Mouse (Mus musculus) right cerebral cortex, postnatal 25 days (tissue): Measurements from ENCODE around the gene Akap3.

Source experiments
- DNase-seq: peaks from one replicate; pipeline ENCODE4 v3.0.0; 2022

Akap3 gene

GRCm38 (mm10) chr6:126852881-126853280 is at the start of gene Akap3:
Gene Akap3 (plus strand): TSS chr6:126853098.
- no peak for DNase-seq

GRCm38 (mm10) chr6:126806783-126807182 is 46.1 kb upstream of the Akap3 start:
- DNase-seq: no peak

GRCm38 (mm10) chr6:126808134-126808533 is 44.8 kb upstream of the Akap3 start:
- peak; percentile 34 for DNase-seq

- DNase-seq: no peak
These were observed 44.3 kb upstream of the Akap3 start for GRCm38 (mm10) chr6:126808561-126808960.

GRCm38 (mm10) chr6:126811481-126811880 is 41.4 kb upstream of the Akap3 start:
- no peak for DNase-seq

- DNase-seq: no peak
These were observed 37.6 kb upstream of the Akap3 start for GRCm38 (mm10) chr6:126815206-126815750.

- no peak for DNase-seq
These were observed 36.6 kb upstream of the Akap3 start for GRCm38 (mm10) chr6:126816338-126816737.

GRCm38 (mm10) chr6:126823087-126823486 is 29.8 kb upstream of the Akap3 start:
- no peak for DNase-seq

GRCm38 (mm10) chr6:126836628-126837027 is 16.3 kb upstream of the Akap3 start:
- DNase-seq: no peak

GRCm38 (mm10) chr6:126848712-126849704 is 3.9 kb upstream of the Akap3 start, which contains the start of gene Ndufa9:
Gene Ndufa9 (minus strand): TSS chr6:126849136.
- peak; percentile 94 for DNase-seq

- no peak for DNase-seq
These were observed 24.2 kb downstream of the Akap3 start for GRCm38 (mm10) chr6:126877118-126877517.

- no peak for DNase-seq
These were observed 54.5 kb downstream of the Akap3 start for GRCm38 (mm10) chr6:126907378-126907777.

GRCm38 (mm10) chr6:126907876-126908275 is 55.0 kb downstream of the Akap3 start:
- DNase-seq: no peak

- no peak for DNase-seq
These were observed 57.8 kb downstream of the Akap3 start for GRCm38 (mm10) chr6:126910727-126911126.

GRCm38 (mm10) chr6:126914928-126915327 is 62.0 kb downstream of the Akap3 start:
- DNase-seq: no peak

- peak; percentile 10 for DNase-seq
These were observed 68.4 kb downstream of the Akap3 start, which contains the start of gene Dyrk4 for GRCm38 (mm10) chr6:126921111-126921881. Gene Dyrk4 (minus strand): TSS chr6:126921839.
